In genomic region chr12:84176126-84176769, GRCm38 (mm10) we compare ENCODE assay signal across 8 mouse cellular contexts. TPM values are rescaled to one million over a fixed set of nuclear protein-coding genes. Genes with fewer than 3 reads are reported as not detected.
A peak's percentile ranks its signal among the peaks of the same experiment; 100 is the strongest.
DNase-seq lines count a peak whose midpoint lies in the region; ATAC-seq lines count a peak whose summit lies in the region.

No protein-coding gene starts in this region.

- H3K36me3 ChIP-seq in kidney, embryonic 14.5 days (ENCODE audit: control insufficient read depth, insufficient read depth, low read length): peaks cover 30% of the 10 kb centered on the region
- peaks cover 26% of the 10 kb centered on the region for H3K36me3 ChIP-seq in embryonic facial prominence, embryonic 15.5 days
- H3K36me3 ChIP-seq in stomach, embryonic 15.5 days: peaks cover 16% of the 10 kb centered on the region; the same call in 1 of the 2 replicates

- no peaks in the 10 kb centered on the region for H3K9me3 ChIP-seq in kidney, embryonic 14.5 days (ENCODE audit: control insufficient read depth, low read length)
- no peaks in the 10 kb centered on the region for H3K9me3 ChIP-seq in embryonic facial prominence, embryonic 15.5 days (replicated peaks)
- H3K9me3 ChIP-seq in stomach, embryonic 15.5 days: no peaks in the 10 kb centered on the region

- peak overlapping the region; percentile 97 for H3K27ac ChIP-seq in kidney, embryonic 14.5 days (ENCODE audit: low read depth, low read length)
- peak overlapping the region; percentile 97 for H3K27ac ChIP-seq in embryonic facial prominence, embryonic 15.5 days (replicated peaks)
- H3K27ac ChIP-seq in stomach, embryonic 15.5 days: peak overlapping the region; percentile 97

- no peaks in the 10 kb centered on the region for H3K27me3 ChIP-seq in kidney, embryonic 14.5 days (ENCODE audit: control insufficient read depth, insufficient read depth, low read length)
- H3K27me3 ChIP-seq in embryonic facial prominence, embryonic 15.5 days: no peaks in the 10 kb centered on the region
- no peaks in the 10 kb centered on the region for H3K27me3 ChIP-seq in stomach, embryonic 15.5 days (replicated peaks)

- DNase-seq in kidney, adult 18-20 months: no peak
- peak; percentile 35 for DNase-seq in ES-CJ7 (ENCODE audit: low read depth, low spot score)
- DNase-seq in left cerebral cortex, adult 8-10 months (ENCODE audit: low spot score in 2 of 2): no peak

- peak overlapping the region; percentile 74 for H3K4me2 ChIP-seq in kidney, embryonic 14.5 days (replicated peaks; ENCODE audit: low read depth, low read length)
- peak overlapping the region; percentile 69 for H3K4me2 ChIP-seq in embryonic facial prominence, embryonic 15.5 days (replicated peaks)
- H3K4me2 ChIP-seq in stomach, embryonic 15.5 days: peak overlapping the region; percentile 69

- peak overlapping the region; percentile 48 for H3K4me3 ChIP-seq in kidney, embryonic 14.5 days (ENCODE audit: low read length)
- H3K4me3 ChIP-seq in embryonic facial prominence, embryonic 15.5 days (replicated peaks): peak overlapping the region; percentile 48
- H3K4me3 ChIP-seq in stomach, embryonic 15.5 days (replicated peaks): peak overlapping the region; percentile 41

- ATAC-seq in kidney, embryonic 14.5 days (ENCODE audit: low FRiP score, low TSS enrichment): peak; percentile 44
- 0 out of 2 replicates have a peak, but pooled peaks have one; percentile 22 for ATAC-seq in embryonic facial prominence, embryonic 15.5 days (ENCODE audit: insufficient number of reproducible peaks, low FRiP score, low TSS enrichment, low read depth)
- peak; percentile 16 for ATAC-seq in inflammation-experienced regulatory T-cells, adult 6 months
- ATAC-seq in megakaryocyte progenitor cell, adult 5-6 weeks (replicated peaks; ENCODE audit: poor library complexity): peak; percentile 3; the same call in 1 of the 2 replicates
- ATAC-seq in stomach, embryonic 15.5 days (ENCODE audit: insufficient read depth, low FRiP score, low read depth): no peak

- H3K4me1 ChIP-seq in kidney, embryonic 14.5 days (ENCODE audit: control insufficient read depth, insufficient read depth, low read length): peaks cover 68% of the 10 kb centered on the region
- peaks cover 85% of the 10 kb centered on the region for H3K4me1 ChIP-seq in embryonic facial prominence, embryonic 15.5 days
- H3K4me1 ChIP-seq in stomach, embryonic 15.5 days: peaks cover 68% of the 10 kb centered on the region

- H3K9ac ChIP-seq in kidney, embryonic 14.5 days (ENCODE audit: low read depth, low read length): peak overlapping the region; percentile 73
- H3K9ac ChIP-seq in embryonic facial prominence, embryonic 15.5 days: peak overlapping the region; percentile 39; the same call in 1 of the 2 replicates
- peak overlapping the region; percentile 14; the same call in 1 of the 2 replicates for H3K9ac ChIP-seq in stomach, embryonic 15.5 days

- 11% methylated on average over 13 of the region's 13 CpGs for WGBS in kidney, embryonic 14.5 days
- WGBS in embryonic facial prominence, embryonic 15.5 days: 8% methylated on average over 13 of the region's 13 CpGs
- WGBS in stomach, embryonic 15.5 days: 7% methylated on average over 13 of the region's 13 CpGs

RNA-seq across cellular contexts. Expression of gene Pnma1, which starts 28.0 kb away (rescaled TPM):
- 0.24 and 0.51 TPM in 2 replicates for polyA plus RNA-seq in kidney, embryonic 14.5 days (2014; fragmentation: Nextera tagmentation; extraction: Ambion mirVana)
- polyA plus RNA-seq in embryonic facial prominence, embryonic 15.5 days (2015; fragmentation: Nextera tagmentation; extraction: Ambion mirVana): 1.8 and 3.0 TPM in 2 replicates
- under 1 TPM in 2 of 3 experiments, not detected in 1; 0.40 to 0.44 TPM for polyA plus RNA-seq in inflammation-experienced regulatory T-cells, adult 6 months (2017; shearing (Covaris generic))
- total RNA-seq in megakaryocyte progenitor cell, adult 5-6 weeks (2015): 0.15 TPM in 2 replicates
- total RNA-seq in megakaryocyte progenitor cell, adult 5-6 weeks (2017): 0.24 and 0.62 TPM in 2 replicates
- 0.76 and 0.94 TPM in 2 replicates for polyA plus RNA-seq in stomach, embryonic 15.5 days (2015; fragmentation: Nextera tagmentation; extraction: Ambion mirVana)
- 1 to 10 TPM; 5.1 to 6.3 (median 5.8) TPM for total RNA-seq in left cerebral cortex, adult 8-10 months (2022)

RNA-seq across cellular contexts. Expression of gene Elmsan1, which starts 42.4 kb away (rescaled TPM):
- 5.8 and 9.3 TPM in 2 replicates for polyA plus RNA-seq in kidney, embryonic 14.5 days (2014; fragmentation: Nextera tagmentation; extraction: Ambion mirVana)
- polyA plus RNA-seq in embryonic facial prominence, embryonic 15.5 days (2015; fragmentation: Nextera tagmentation; extraction: Ambion mirVana): 15.4 and 15.9 TPM in 2 replicates
- polyA plus RNA-seq in inflammation-experienced regulatory T-cells, adult 6 months (2017; shearing (Covaris generic)): 1 to 10 TPM; 3.9 to 9.5 (median 7.2) TPM
- total RNA-seq in megakaryocyte progenitor cell, adult 5-6 weeks (2015): 13.7 and 14.1 TPM in 2 replicates
- total RNA-seq in megakaryocyte progenitor cell, adult 5-6 weeks (2017): 11.5 and 15.2 TPM in 2 replicates
- 9.9 and 10.5 TPM in 2 replicates for polyA plus RNA-seq in stomach, embryonic 15.5 days (2015; fragmentation: Nextera tagmentation; extraction: Ambion mirVana)
- total RNA-seq in left cerebral cortex, adult 8-10 months (2022): 10 to 100 TPM; 17.8 to 23.3 (median 20.3) TPM

Comparison
In these comparisons a context has a peak if more than half of its experiments do, and no peak if none do; other contexts are left out.
1. H3K9ac ChIP-seq: peak in every context shown above with its lines; median percentile 73 in kidney, embryonic 14.5 days; 39 in embryonic facial prominence, embryonic 15.5 days; 14 in stomach, embryonic 15.5 days.